Mouse (Mus musculus) small intestine, adult 2 months (tissue): ENCODE data around the gene Ppme1.

Experiments
- CTCF ChIP-seq: fragments of 200-500 bp; IDR thresholded peaks from 2 replicates; pipeline ENCODE4 v1.5.1; 2012; ENCODE audit warnings: low read depth, mild to moderate bottlenecking, control low read depth, inconsistent platforms, low read length, moderate library complexity, mixed read lengths; ENCODE audit not compliant: insufficient replicate concordance, insufficient read length; ENCODE audit errors: extremely low read depth
- POLR2A ChIP-seq: fragments of 200-500 bp; IDR thresholded peaks from 2 replicates; pipeline ENCODE4 v1.6.1; 2012; ENCODE audit warnings: low read depth, mild to moderate bottlenecking, control low read depth, inconsistent platforms, low read length, moderate library complexity

DNA sequence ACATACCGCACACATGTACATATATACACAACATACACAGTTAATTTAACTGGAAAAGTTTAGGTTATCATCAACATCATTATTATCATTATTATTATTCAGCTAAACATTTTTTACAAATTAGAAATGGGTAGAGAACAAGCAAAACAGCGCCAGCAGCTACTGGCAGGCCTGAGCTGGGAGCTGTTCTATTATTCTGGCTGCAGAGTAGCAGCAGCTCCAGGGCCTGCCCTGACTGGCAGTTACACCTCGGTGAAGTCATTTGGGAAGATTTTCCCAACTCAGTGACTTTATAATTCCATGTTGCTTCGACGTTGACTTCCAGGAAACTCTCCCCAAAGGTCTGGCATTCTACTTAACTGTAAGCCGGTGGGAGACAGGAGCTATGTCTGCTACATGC is 75.4 kb downstream of the Ppme1 start:
- no peak for TF ChIP-seq POLR2A
- no peak for TF ChIP-seq CTCF
